Mouse (Mus musculus) megakaryocyte, embryonic 14.5 days (primary cell): ENCODE data around the gene Cers6. TPM values are rescaled to one million over a fixed set of nuclear protein-coding genes. Genes with fewer than 3 reads are reported as not detected.

ENCODE experiments used
- H3K27me3 ChIP-seq: replicated peaks from 2 replicates; pipeline ENCODE3; 2012; ENCODE audit warnings: inconsistent platforms
- H3K36me3 ChIP-seq: replicated peaks from 2 replicates; pipeline ENCODE3; 2012; ENCODE audit warnings: low read length, inconsistent platforms, mixed read lengths
- H3K4me1 ChIP-seq: 2 replicates; pipeline ENCODE4 v1.6.1; 2012; ENCODE audit warnings: inconsistent platforms
- H3K4me3 ChIP-seq: replicated peaks from 2 replicates; pipeline ENCODE3; 2012; ENCODE audit warnings: moderate library complexity, mild to moderate bottlenecking, inconsistent platforms
- H3K9me3 ChIP-seq: 2 replicates; pipeline ENCODE4 v1.6.1; 2012; ENCODE audit warnings: inconsistent platforms
- FLI1 ChIP-seq: IDR thresholded peaks from 2 replicates; pipeline ENCODE4 v1.6.1; 2012; ENCODE audit warnings: low read length, inconsistent platforms, mixed read lengths
- GATA1 ChIP-seq: IDR thresholded peaks from 3 replicates; pipeline ENCODE4 v1.6.1; 2012; ENCODE audit warnings: mixed read lengths, low read length, inconsistent platforms, borderline replicate concordance
- polyA plus RNA-seq: library from polyadenylated mRNA; stranded (reverse); fragments of >175 nt; gene quantifications from 2 replicates; pipeline ENCODE4 v1.2.3, GENCODE M21; 2012; ENCODE audit warnings: low replicate concordance; ENCODE audit not compliant: insufficient read depth

The Cers6 gene
- polyA plus RNA-seq, 1 experiment, result 3.2 TPM

DNA sequence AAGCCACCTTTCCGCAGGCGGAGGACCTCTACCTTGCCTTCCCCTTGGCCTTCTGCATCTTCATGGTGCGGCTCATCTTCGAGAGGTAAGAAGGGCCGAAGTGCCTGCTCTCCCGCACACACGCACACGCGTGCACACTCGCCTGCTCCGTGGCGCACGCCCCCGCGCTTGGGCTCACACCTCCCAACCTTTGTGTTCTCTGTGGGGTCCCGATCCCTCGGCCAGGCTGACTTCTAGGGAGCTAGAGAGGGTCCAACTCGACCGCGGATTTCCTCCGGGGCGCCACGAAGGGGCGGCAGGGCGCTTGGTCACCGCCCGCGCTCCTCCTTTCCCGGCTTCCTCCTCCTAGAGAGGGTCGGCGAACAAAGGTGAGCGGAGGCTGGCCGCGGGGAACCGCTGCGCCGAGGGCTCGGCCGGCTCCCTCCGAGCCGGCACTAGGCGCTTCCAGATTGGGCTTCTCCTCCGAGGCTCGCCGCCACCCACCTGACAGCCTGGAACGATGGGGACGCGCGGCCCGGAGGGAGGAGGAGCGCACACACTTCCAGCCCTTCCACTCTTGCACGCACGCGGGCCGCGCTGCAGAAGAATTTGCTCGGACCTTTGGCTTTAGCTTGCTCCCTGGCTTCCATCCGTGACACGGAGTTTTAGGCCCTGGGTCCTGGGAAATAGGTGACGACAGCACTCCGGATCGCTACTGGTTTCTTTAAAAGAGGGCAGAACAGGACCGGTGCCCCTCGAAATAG, 651 bp downstream of the Cers6 start:
- TF ChIP-seq GATA1, result no peak
- H3K36me3 ChIP-seq, result peaks cover 2% of the 10 kb centered on the region
- no peaks in the 10 kb centered on the region for H3K9me3 ChIP-seq
- peaks cover 47% of the 10 kb centered on the region for H3K4me1 ChIP-seq
- H3K4me3 ChIP-seq, result peak overlapping the region; percentile 96
- H3K27me3 ChIP-seq, result peaks cover 2% of the 10 kb centered on the region

DNA sequence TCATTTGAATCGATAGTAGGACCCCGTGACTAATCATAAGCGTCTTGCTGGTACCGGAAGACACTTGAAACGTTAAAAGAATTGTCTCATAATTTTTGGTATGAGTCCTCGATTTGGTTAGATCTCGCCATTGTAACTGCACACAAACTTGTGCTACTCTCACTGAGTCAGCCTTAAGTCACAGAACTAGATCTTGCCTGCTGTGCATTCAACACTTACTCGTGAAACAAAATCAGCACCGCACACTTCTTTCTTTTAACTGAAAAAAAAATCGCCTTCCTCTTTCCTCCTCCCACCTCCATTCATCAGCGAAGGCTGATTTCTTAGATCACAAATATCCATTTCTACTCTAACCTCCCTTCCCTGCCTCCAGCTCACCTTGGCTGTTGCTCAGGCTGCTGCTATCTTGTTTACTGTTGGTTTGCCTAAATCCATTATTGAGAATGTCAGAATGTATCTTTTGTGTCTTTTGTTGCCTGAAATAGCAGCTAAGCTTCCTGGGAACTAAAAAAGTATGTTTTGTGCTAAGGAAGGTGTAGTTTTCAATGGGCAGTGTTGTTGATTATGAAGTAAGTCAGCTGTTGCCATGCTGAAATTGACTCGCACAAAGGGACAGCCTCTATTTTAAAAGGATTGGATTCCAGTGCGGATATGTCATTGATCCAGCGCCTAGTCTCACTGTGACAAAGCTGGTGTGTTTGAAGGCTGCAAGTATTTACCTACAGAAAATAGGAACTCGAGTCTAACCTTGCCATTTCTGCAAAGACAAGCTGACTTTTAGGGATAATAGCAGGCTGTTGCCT, 1.4 kb downstream of the Cers6 start:
- H3K36me3 ChIP-seq, result peaks cover 2% of the 10 kb centered on the region
- H3K27me3 ChIP-seq, result peaks cover 3% of the 10 kb centered on the region
- peak overlapping the region; percentile 96 for H3K4me3 ChIP-seq
- TF ChIP-seq FLI1 (no peak), GATA1 (no peak)
- peaks cover 52% of the 10 kb centered on the region for H3K4me1 ChIP-seq
- no peaks in the 10 kb centered on the region for H3K9me3 ChIP-seq

DNA sequence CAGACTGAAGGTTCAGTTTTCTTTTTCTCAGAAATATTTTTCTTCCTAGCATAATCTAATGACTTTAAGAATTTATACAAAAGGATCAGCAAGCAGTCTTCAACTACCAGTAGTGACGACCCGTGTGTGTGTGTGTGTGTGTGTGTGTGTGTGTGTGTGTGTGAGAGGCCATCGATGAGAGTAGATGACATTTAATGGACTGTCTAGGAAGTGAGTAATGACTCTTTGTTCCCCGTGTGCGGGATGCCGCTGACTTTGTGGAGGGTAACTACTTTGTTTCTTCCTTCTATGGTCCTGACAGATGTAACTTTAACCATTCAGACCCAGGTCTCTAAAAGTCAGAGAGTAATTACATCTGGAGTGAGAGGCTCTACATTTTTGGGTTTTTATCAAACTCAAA, 2.3 kb downstream of the Cers6 start:
- peaks cover 2% of the 10 kb centered on the region for H3K36me3 ChIP-seq
- peaks cover 52% of the 10 kb centered on the region for H3K4me1 ChIP-seq
- H3K9me3 ChIP-seq, result no peaks in the 10 kb centered on the region
- peaks cover 5% of the 10 kb centered on the region for H3K27me3 ChIP-seq
- peak overlapping the region; percentile 96 for H3K4me3 ChIP-seq
- TF ChIP-seq GATA1 (no peak), FLI1 (no peak)

GRCm38 (mm10) chr2:68864366-68864765, 3.1 kb downstream of the Cers6 start:
- Histone ChIP-seq H3K27me3 (peaks cover 5% of the 10 kb centered on the region), H3K4me1 (peaks cover 54% of the 10 kb centered on the region), H3K36me3 (peaks cover 2% of the 10 kb centered on the region), H3K9me3 (no peaks in the 10 kb centered on the region), H3K4me3 (no peak overlapping the region)
- TF ChIP-seq FLI1 (no peak), GATA1 (no peak)

- Histone ChIP-seq H3K9me3 (no peaks in the 10 kb centered on the region), H3K27me3 (peaks cover 22% of the 10 kb centered on the region), H3K36me3 (peaks cover 2% of the 10 kb centered on the region), H3K4me3 (no peak overlapping the region), H3K4me1 (peaks cover 56% of the 10 kb centered on the region)
- TF ChIP-seq GATA1, result no peak
- TF ChIP-seq FLI1, result no peak
Measured at GRCm38 (mm10) chr2:68867148-68867547, 5.9 kb downstream of the Cers6 start.

DNA sequence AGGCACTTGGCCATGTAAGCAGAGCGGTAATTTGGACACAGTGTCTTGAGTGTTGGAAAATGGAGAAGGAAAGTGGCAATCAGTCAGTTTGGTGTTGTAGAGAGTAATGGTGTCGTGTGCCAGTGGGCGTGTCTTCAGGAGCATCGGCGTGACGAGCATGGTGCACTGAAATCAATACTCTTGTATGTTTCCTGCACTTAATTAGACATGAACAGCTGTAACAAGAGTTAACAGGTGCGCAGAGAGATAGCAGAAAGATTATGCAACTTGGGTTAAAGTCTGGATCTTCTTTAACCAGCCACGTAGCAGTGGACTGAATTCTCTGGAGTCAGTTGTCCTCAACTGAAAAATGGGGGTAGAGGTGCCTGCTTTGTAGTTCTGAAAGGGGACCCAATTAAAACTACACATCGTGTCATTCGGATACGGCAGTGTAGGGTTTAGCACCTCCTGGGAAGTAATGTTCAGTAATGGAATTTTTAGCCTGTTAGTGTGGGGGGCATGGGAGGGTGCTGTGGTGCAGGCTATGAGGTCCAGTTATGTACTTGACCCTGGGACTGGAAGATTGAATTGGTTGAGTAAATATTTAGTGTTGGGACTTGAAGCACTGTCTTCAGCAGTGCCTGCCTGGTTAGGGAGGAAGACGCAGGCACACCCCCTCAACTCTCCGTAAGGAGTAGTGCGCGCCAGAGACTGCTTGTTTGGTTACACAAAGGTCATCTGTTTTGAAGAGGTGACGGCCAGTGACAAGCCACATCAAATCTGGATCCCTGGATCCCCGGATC, 9.9 kb downstream of the Cers6 start:
- Histone ChIP-seq H3K4me1 (peaks cover 76% of the 10 kb centered on the region), H3K4me3 (no peak overlapping the region), H3K9me3 (no peaks in the 10 kb centered on the region), H3K36me3 (no peaks in the 10 kb centered on the region), H3K27me3 (peaks cover 27% of the 10 kb centered on the region)
- TF ChIP-seq FLI1, result no peak
- no peak for TF ChIP-seq GATA1

DNA sequence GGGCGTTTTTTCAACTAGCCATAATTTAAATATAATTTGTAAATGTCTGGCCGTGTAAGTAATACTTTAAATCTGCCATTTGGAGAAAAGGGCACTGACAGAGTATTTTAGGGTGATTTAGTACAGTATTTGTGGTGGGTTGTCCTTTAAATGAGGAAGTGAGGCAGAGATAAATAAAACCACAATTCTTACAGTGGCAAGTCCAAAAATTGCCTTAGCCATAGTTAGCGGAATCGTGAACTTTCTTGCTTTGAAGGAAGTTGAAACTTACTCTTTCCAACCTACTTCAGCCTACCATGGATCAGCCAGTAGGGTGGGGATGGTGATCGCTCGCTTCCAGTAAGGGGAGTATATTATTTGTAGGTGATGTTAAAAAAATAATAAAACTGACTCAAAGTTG, 11.8 kb downstream of the Cers6 start:
- Histone ChIP-seq H3K4me3 (peak overlapping the region; percentile 55), H3K9me3 (no peaks in the 10 kb centered on the region), H3K36me3 (peaks cover 3% of the 10 kb centered on the region), H3K4me1 (peaks cover 73% of the 10 kb centered on the region), H3K27me3 (peaks cover 25% of the 10 kb centered on the region)
- TF ChIP-seq FLI1 (no peak), GATA1 (peak; percentile 28; the same call in 1 of the 3 replicates)

GRCm38 (mm10) chr2:68873653-68874441, 12.6 kb downstream of the Cers6 start:
- H3K27me3 ChIP-seq, result peaks cover 24% of the 10 kb centered on the region
- TF ChIP-seq GATA1 (no peak), FLI1 (no peak)
- H3K9me3 ChIP-seq, result peaks cover 4% of the 10 kb centered on the region
- H3K36me3 ChIP-seq, result peaks cover 8% of the 10 kb centered on the region
- peak overlapping the region; percentile 55 for H3K4me3 ChIP-seq
- H3K4me1 ChIP-seq, result peaks cover 76% of the 10 kb centered on the region

DNA sequence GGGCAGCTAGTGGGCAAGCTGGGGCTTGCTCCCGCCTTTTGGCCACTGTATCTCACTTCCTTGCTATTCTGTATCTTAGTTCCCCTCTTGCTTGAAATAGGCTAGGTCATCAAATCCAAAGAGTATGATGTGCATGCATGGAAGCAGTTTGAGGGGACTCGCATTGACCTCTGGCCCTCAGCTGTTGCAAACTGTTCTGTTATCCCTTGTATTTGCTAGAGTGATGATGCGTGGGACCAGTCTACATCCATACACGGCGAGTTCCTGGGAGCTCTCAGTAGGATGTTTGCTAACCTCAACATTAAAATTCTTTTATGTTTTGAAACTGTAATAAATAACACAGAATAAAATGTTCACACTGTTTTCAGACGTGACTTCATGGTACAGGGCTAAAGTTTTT, 13.3 kb downstream of the Cers6 start:
- Histone ChIP-seq H3K4me3 (peak overlapping the region; percentile 40), H3K27me3 (peaks cover 23% of the 10 kb centered on the region), H3K4me1 (peaks cover 78% of the 10 kb centered on the region), H3K9me3 (peaks cover 8% of the 10 kb centered on the region), H3K36me3 (peaks cover 11% of the 10 kb centered on the region)
- TF ChIP-seq GATA1 (no peak), FLI1 (no peak)
